Mouse (Mus musculus) forelimb bud, embryonic 11.5 days (tissue): ENCODE data around the gene Slc8b1.
A peak's percentile ranks its signal among the peaks of the same experiment; 100 is the strongest.
"Not testable (repeated sequence)": the region's sequence is repeated elsewhere in the genome, so short reads cannot be mapped to it uniquely, and the experiment has no call there.

Experiments
- DNase-seq: peaks from one replicate; pipeline ENCODE4 v3.0.0-alpha.2; 2012; ENCODE audit warnings: low read depth, low spot score

The Slc8b1 gene

DNA sequence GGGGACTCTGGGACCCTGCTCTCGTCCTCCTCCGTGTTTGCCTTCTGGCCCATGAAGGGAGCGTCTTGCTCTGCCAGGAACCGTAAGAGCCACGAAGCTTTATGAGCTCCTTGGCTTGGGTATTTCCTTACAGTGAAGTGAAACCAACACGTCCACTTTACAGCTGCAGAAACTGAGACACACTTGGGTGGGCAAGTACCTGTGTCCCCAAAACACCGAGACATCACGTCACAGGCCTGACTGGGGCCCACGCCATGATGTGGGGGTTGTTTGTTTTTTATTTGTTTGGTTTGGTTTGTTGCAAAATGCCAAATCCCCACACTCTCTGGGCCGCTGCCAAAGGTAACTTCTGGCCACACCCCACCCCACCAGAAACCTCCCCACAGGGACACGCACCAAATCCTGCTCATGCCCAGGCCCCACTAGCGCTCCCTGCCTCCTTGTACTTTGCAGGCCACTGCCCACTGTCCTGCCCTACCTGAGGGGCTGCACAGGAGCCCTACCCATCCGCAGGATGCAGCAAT, 15.2 kb upstream of the Slc8b1 start:
- no peak for DNase-seq

- no peak for DNase-seq
These were observed 13.9 kb upstream of the Slc8b1 start for GRCm38 (mm10) chr5:120497071-120497470.

- DNase-seq = no peak
These were observed 11.8 kb upstream of the Slc8b1 start for GRCm38 (mm10) chr5:120499202-120499601.

- not testable (repeated sequence) for DNase-seq
These were observed 10.4 kb upstream of the Slc8b1 start for GRCm38 (mm10) chr5:120500609-120501008.

DNA sequence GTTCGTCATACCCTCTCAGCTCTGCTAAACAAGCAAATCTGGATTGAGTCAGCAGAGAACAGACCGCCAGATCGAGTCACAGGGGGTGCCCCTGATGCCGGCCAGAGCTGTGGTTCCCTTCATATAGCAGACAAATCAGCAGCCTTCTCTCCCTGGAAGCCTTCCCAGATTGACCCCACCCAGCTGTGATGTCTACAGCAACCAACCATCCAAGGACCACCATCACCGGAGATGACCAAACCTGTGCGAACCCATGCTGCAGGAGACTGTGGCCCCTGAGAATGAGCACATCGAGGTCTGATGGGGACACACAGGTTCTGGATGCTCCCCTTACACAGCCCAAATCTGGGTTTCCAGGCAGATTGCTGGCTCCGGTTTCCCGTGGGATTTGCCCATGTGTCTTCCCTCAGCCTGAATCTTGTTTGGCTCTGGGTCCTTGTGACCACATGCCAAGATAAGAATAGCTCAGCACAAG, 8.8 kb upstream of the Slc8b1 start:
- DNase-seq = no peak

GRCm38 (mm10) chr5:120502675-120503143, 8.3 kb upstream of the Slc8b1 start:
- no peak for DNase-seq

GRCm38 (mm10) chr5:120503144-120503795, 7.7 kb upstream of the Slc8b1 start, which contains the start of gene Plbd2:
Plbd2 (minus strand) TSS chr5:120503625.
- peak; percentile 83 for DNase-seq

DNA sequence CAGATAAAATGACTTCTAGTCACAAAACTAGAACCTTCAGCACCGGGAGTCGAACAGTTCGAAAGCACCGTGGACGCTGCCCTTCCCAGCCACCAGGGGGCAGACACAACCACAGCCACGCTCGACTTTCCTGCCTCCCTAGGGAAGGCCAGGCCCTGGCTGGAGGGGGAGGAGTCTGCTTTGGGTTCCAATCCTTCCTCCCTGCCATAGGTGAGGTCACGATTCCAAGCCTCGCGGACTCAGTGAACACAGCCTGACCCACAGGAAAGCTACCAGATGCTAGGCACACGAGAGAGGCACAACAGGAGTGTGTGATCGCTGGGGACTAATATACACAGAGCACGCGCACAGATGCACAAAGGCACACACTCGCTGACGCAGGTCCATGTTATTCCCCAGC, 5.6 kb upstream of the Slc8b1 start:
- DNase-seq = peak; percentile 76

- DNase-seq = no peak
These were observed 5.2 kb upstream of the Slc8b1 start for GRCm38 (mm10) chr5:120505781-120506180.

DNA sequence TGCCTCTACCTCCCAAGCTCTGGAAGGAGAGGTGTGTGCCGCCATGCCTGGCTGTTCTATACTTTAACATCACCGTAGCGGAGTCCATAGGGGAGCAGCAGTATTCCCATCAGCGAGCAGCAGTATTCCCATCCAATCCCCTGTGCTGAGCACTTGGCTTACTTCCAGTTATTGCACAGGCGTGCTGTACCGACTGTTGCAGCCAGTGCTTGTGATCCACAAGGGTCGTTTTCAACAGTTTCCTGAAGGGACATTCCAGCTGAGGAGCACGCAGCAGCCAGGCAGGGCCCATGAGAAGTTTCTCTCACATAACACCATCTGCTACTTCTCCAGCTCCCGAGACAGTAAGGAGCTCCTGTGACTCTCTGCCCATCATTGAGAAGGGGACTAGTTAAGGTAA, 4.5 kb upstream of the Slc8b1 start:
- no peak for DNase-seq

DNA sequence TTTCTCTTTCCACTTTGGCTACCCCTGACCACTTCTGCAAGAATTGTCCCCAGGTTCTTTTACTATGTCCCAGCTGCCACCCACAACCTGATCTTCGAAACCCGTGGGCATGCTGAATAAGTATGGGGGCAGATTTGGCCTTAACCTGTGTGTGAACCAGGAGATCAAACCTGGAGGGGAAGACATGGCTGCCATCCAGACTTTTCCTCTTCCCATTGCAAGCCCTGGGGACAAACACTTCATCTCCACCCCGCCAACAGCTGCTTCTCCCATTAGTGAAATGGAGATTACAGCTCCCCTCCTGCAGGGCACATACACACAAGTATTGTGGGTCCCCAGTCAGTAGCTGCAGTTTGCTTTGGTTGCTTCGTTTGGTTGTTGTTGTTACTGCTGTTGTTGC, 3.7 kb upstream of the Slc8b1 start:
- no peak for DNase-seq

GRCm38 (mm10) chr5:120511643-120512220, 764 bp downstream of the Slc8b1 start:
- DNase-seq = no peak

DNA sequence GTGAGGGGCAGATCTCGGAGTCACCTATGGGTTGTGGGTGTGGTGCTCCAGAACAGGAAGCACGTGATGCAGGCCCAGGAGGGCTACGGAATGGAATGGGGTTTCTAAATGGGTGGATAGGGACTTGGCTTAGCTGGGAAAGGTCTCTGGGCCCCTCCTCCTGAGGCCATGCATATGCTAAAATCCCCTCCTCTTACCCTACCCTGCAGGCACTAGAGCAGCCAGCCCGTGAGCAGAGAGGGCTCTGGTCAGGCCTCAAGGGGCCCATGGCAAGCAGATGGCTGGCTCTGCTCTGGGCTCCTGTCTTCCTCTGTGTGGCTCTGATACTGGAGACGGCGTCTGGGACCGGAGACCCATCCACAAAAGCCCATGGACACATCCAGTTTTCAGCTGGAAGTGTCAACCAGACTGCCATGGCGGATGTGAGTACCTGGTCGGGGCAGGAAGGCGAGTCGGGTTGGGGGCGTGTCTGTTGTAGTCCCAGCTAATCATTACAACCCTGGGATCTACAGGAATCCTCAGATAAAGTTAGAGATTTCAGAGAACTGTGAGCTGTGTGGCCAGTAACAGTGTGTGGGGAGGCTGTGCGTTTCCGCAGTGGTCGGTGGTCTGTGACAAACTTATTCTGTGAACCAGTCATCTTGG, 2.1 kb downstream of the Slc8b1 start:
- DNase-seq = no peak

DNA sequence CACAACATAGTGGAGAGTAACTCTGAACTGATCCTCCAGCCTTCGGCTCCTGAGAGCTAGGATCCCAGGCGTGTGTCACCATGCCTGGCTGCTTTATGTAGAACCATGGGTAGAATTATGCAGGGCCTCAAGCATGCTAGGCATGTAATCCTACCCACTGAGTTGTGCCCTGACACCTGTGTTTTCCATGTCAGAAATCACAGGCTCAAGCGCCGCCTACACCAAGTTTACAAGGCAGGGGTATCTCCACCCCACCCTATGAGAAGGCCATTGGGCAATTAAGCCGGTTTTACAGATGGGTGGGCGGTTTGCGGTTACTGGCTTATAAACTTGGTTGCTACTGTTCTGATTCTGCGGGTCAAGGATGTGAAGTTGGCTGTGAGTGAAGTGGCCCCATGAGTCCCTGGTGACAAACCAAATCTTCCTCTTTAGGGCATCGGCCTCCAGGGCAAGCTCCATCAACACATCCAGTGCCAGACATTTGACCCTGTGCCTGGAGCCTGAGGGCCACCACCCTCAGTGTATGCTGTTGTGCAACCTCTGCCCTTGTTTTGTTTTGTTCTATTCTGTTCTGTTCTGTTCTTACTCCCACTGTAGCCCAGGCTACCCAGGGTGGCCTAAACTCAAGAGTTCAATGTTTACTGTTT, 3.2 kb downstream of the Slc8b1 start:
- no peak for DNase-seq

DNA sequence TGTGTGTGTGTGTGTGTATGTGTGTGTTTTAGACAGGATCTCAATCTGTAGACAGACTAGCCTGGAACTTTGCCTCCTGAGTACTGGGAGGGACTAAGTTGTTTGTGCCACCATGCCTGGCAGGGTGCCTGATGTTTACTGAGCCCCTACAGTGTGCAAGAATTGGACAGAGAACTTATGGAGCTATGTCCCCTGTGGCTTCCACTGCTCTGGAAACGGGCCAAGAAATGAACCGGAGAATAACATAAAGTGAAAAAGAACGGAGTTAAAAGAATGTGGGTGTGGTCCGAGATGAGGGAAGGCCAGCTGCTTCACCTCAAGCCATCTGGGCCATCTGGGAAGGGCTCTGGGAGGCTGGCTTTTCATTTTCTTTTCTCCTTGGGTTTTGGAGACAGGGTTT, 3.8 kb downstream of the Slc8b1 start:
- DNase-seq = no peak

GRCm38 (mm10) chr5:120515451-120515850, 4.5 kb downstream of the Slc8b1 start:
- DNase-seq = no peak

GRCm38 (mm10) chr5:120516221-120516984, 5.4 kb downstream of the Slc8b1 start:
- DNase-seq = no peak

DNA sequence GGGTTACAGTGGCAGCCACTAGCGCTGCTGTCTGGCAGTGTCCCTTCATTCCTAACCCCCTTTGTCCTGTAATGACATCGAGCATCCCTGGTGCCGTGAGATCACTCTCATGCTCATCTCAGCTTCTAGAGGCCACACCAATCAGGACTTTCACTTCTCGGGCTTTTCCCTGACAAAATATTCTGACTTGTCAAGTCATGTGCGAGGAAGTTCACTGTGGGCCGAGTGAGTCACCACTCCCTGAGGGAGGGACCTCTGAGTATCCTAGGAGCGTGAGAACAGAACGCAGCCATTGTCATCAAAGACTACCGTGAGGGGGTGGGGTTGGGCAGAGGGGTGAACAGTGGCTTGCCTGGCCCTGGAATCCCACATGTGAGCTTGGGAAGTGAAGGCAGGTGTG, 6.6 kb downstream of the Slc8b1 start:
- no peak for DNase-seq

GRCm38 (mm10) chr5:120522649-120523048, 11.7 kb downstream of the Slc8b1 start:
- DNase-seq = no peak

- no peak for DNase-seq
These were observed 13.8 kb downstream of the Slc8b1 start for GRCm38 (mm10) chr5:120524736-120525135.

DNA sequence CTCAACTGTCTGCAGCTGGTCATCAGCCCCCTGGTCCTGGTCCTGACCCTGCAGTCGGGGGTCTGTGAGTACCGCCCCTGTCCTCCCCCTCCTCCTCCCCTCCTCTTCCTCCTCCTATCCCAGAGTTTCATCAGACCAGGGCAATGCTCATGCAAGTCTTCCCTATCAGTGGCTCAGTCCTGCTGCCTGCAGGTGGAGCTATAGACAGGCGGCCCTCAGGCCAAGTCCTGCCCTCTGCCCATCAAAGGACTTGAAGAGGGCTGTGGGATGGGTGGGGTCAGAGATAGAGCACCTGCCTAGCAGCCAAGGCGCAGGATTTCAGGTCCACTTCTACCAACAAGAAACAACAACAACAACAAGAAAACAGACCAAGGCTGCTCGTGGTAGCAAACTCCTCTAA, 14.8 kb downstream of the Slc8b1 start:
- DNase-seq = no peak
